Mouse (Mus musculus) telencephalon, adult 2 months (tissue): ENCODE data around the gene Kif1b.
"Not testable (repeated sequence)": the region's sequence is repeated elsewhere in the genome, so short reads cannot be mapped to it uniquely, and the experiment has no call there.

Experiments
- DNase-seq: peaks from one replicate; pipeline ENCODE4 v3.0.0-alpha.2; 2011; ENCODE audit warnings: low read depth, low spot score

Kif1b gene

GRCm38 (mm10) chr4:149170394-149170931, 137.0 kb downstream of the Kif1b start:
- DNase-seq, result no peak

GRCm38 (mm10) chr4:149169926-149170325, 137.6 kb downstream of the Kif1b start:
- not testable (repeated sequence) for DNase-seq

DNA sequence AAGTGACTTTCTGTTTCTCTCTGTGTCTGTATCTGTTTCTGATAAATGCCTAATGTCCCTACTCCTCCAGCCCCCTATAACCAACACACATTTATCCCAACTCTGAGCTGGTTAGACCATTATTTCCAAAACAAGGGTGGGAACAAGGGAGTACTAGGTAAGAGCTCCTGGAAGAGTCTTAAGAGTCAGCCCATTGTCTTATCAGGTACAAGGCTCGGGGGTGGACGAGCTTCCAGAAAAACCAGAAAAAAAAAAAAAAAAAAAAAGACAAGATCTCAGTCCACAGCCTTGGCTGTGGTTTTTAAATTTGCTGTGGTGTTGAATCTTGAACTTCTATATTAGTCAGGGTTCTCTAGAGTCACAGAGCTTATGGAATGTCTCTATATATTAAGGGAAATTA, 139.5 kb downstream of the Kif1b start:
- no peak for DNase-seq

DNA sequence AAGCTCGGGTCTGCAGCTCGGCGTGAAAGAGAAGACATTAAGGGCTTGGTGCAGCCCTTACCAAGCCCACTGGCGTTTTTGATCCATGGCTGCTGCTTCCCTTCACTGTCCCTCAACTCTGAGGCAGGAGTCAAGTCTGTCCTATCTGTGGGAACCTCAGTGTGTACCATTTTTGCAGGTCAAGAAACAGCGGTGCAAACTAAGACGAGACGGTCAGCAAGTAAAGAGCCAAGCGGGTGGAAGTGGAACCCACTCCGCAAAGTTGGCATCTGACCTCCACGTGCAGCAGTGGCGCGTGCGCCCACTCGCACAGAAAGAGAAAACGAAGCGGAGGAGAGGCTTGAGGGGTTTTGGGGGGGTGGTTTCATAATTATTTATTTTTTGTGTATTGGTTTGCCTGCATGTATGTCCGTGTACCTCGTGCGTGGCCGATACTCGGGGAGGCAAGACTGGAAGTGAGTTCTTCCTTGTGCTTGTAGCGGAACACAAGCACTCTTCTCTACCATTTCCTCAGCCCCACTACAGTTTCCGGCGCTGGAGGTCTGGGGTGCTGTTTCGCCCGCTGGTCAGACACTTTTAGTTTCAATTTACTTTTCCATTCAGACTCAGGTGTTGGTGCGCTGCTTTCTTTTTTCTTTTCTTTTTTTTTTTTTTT, 140.4 kb downstream of the Kif1b start:
- no peak for DNase-seq

GRCm38 (mm10) chr4:149166215-149166946, 141.1 kb downstream of the Kif1b start, which contains the start of gene Pgd:
Pgd (minus strand) TSS chr4:149166771.
- DNase-seq, result peak; percentile 94

GRCm38 (mm10) chr4:149164150-149164549, 143.3 kb downstream of the Kif1b start:
- DNase-seq, result no peak

- DNase-seq, result no peak
These were observed 144.3 kb downstream of the Kif1b start for GRCm38 (mm10) chr4:149163196-149163595.

- DNase-seq, result no peak
These were observed 146.3 kb downstream of the Kif1b start for GRCm38 (mm10) chr4:149161166-149161565.

GRCm38 (mm10) chr4:149159891-149160290, 147.6 kb downstream of the Kif1b start:
- no peak for DNase-seq

GRCm38 (mm10) chr4:149159203-149159602, 148.3 kb downstream of the Kif1b start:
- no peak for DNase-seq

DNA sequence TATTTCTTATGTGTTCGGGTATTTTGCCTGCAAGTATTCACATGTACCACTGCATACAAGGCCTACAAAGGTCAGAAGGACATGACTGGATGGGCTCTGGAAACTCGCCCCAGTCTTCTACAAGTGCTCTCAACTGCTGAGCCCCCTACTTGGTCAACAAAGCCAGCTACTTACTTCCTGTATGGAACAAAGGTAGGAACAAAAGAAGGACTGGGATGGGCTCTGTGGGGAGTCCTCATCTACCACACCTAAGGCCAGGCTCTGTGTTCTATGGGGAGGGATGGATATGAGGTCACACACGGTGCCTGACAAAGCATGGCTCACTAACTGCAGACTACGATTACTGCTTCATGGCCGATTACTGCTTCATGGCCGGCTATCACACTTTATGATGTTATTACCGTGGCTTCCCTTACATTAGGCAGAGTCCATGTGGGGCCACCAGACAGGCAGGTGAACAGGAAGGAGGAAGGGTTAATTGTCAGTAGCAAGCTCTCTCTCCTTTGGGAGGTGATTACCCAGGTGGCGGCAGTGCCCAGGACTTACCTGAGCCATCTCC, 150.0 kb downstream of the Kif1b start:
- no peak for DNase-seq

- DNase-seq, result no peak
These were observed 151.8 kb downstream of the Kif1b start for GRCm38 (mm10) chr4:149155711-149156110.

- no peak for DNase-seq
These were observed 152.6 kb downstream of the Kif1b start for GRCm38 (mm10) chr4:149154859-149155258.

GRCm38 (mm10) chr4:149150721-149151120, 156.8 kb downstream of the Kif1b start:
- DNase-seq, result no peak

- no peak for DNase-seq
These were observed 157.2 kb downstream of the Kif1b start for GRCm38 (mm10) chr4:149150256-149150655.

DNA sequence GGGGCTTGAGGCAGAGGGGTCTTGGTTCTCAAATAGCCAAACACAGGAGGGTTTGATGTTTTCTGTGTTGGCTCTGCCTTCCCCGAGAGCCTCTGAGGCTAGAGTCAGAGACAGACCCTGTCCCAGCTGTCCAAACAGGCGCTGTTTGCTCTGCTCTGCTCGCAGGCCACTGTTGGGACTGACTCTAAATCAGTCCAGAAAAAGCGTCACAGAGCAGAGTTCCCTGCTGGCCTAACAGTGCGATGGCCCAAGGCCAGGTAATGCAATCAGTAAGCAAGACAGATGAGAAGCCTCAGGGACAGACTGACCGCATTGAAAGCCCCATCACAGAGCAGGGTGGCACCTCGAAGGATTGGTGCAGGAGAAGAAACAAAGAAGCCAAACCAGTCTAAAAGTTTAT, 157.9 kb downstream of the Kif1b start:
- DNase-seq, result no peak

DNA sequence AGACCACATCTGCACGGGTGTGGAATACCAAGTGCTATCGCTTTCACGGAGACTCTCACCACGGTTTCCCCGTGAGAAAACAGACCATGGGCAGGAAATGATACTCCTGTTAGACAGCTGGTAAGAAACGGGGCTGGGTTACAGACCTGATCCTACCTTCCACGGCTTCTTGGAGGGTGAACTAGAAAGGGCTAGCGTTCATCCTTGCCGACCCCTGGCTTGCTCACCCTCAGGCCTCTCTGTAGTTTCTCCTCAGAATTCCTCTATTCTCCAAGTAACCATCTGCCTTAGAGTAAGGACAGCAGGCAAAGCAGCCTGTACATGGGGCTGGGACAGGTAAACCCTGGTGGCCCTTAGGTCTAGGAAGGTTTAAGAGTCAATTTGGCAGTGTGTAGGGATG, 158.3 kb downstream of the Kif1b start:
- no peak for DNase-seq

DNA sequence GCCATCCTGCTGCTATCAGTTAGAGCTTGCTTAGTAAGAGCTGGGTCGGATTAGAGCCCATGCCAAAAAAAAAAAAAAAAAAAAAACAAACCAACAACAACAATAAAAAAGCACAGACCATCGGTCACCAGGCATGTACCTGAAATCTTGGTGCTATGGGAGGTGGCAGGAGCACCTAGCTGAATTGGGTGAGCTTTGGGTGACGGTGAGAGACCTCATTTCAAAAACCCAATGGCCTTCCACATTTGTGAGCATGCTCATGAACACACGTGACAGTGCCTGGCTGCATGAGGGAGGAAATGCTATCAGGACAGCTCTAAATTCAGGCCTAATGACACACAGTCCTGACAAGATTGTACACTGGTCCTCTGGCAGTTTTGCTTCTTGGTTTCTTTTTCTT, 159.4 kb downstream of the Kif1b start:
- DNase-seq, result no peak

DNA sequence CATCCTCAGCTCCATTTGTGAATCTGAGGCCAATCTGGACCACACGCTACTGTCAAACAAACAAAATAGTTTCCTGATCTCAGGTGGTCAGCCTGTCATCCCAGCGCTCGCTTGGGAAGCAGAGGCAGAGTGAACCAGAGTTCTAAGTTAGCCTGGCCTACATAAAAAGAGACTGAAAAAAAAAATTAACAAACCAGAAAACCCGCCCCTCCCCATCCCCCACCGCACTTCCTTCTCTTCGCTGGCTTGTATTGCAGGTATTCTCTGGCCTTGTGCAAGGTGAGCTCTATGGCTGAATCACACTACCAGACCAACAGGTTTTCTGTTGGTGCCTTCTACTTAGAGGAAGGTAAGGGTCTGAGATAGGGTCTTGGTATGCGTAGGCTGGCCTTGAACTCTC, 160.0 kb downstream of the Kif1b start:
- no peak for DNase-seq

GRCm38 (mm10) chr4:149145151-149145550, 162.3 kb downstream of the Kif1b start:
- DNase-seq, result no peak

DNA sequence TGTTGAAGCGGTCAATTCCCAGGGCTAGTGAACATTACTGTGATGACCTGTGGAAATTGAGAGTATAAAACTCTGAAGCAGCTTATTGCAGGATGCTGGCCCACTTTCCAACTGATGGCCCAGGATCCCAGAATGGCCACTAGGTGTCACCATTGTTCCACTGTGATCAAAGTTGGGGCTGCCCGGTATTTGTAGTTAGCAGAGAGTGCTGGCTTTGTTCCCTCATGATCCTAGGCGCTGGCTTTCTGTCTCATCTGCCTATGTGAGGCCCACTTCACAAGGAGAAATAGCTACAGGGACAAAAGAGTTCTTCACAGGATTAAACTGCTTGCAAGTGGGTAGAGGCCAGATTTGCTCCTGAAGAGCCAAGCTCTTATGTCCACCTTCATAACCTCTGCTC, 163.0 kb downstream of the Kif1b start:
- peak; percentile 53 for DNase-seq

- DNase-seq, result no peak
These were observed 163.9 kb downstream of the Kif1b start for GRCm38 (mm10) chr4:149143594-149143993.

DNA sequence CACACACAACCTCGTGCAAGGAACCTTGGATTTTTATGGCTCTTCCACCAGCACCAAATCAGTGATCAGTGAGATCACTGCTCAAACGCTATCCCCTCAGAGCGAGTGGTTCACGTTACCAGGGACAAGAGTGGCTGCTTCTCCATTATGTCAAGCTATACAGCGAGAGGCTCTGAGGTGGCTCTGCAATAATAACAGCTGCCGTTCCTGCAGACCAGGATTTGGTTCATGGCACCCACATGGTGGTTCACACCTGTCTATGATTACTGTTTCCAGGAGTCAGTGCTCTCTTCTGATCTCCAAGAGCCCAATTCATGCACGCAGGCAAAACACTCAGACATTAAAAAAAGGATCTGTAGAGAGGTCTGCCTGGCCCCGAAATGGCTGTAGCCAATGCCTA, 169.0 kb downstream of the Kif1b start:
- DNase-seq, result no peak
